Mouse (Mus musculus) gastrocnemius, adult 18-20 months (tissue): ENCODE data around the gene Rabac1. TPM values are rescaled to one million over a fixed set of nuclear protein-coding genes. Genes with fewer than 3 reads are reported as not detected.

Source experiments
- DNase-seq: peaks from one replicate; pipeline ENCODE4 v3.0.0; 2021; ENCODE audit warnings: low spot score
- total RNA-seq, 2 experiments: library from RNA; stranded (reverse); gene quantifications; 2 replicates each; pipeline ENCODE4 v1.2.3; 2021

Rabac1 gene
- total RNA-seq, 2 experiments from 2014 or later: 222 to 264 TPM

DNA sequence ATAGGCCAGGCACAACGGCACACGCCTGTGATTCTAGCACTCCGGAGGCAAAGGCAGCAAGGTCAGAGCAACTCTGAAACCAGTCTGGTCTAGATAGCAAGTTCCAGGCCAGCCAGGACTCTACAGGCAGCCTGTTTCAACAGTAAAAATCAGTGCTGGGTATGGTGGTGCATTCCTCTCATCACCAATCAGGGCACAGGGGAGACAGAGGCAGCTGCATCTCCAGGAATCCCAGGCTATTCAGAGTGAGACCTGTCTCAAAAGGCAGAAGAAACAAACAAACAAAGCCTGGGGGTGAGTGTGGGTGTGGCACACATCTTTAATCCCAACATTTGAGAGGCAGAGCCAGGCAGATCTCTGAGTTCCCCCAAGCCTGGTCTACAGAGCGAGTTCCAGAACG lies 10.8 kb upstream of the Rabac1 start:
- DNase-seq: no peak

DNA sequence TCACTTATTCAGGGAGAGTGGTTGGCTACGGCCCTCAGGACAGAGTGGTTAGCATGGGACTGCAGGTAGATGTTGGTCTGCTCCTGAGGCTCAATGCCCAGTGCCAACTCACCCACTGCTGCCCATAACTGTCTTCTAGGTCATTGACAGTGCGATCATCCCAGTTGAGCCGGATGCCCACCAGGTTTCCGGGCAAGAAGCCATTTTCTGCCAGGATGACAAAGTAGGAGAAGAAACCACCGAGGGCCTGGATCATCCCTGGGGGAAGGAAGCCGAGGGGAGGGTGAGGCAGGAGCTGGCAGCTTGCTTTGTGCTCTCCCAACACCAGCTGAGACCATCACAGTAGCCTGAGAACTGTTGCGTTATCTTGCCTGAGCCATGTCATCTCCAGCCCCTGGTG lies 7.9 kb upstream of the Rabac1 start:
- no peak for DNase-seq

GRCm38 (mm10) chr7:24978781-24979180 lies 6.2 kb upstream of the Rabac1 start:
- DNase-seq: no peak

DNA sequence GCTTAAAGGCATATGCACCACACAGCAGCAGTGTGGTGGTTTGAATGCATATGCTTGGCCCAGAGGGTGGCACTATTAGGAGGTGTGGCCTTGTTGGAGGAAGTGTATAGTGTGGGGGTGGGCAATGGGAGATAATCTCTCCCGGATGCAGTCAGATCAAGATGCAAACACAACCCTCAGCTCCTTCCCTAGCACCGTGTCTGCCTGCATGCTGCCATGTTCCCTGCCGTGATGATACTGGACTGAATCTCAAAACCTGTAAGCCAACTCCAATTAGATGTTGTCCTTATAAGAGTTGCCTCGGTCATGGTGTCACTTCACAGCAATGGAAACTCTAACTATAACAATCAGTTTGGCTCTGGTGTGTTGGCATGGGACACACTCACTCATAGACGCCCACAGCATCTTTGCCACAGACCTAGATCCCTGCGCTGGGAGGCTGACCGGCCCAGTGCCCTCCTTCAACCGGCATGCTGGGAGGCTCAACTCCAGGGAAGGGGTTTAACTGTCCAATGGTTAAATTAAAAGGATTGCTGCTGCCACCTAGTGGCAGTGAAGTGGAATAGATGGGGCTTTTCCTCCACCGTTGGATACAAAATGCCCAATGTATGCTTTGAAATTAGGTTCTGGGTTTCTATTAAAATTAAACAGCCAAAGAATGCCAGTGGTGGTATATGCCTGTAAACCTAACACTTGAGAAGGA lies 2.5 kb upstream of the Rabac1 start:
- peak; percentile 21 for DNase-seq

DNA sequence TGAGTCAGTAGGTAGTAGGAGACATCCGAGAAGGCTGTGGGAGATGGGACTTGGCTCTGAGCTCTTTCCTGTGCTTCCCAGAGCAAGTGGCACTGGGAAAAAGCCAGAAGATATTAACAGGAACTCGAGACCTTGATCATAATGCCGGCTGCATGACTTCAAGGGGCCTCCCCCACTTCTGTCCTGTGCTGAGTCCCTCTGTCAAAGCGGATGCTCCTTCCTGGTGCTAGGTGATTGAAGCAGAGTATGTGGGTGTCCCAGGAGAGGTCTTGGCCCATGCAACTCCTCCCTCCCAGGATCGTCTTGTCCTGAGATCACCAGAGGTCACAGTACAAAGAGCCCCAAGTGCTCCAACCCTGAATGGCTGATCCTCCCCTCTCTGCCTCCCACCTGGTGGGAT lies 1.3 kb upstream of the Rabac1 start:
- no peak for DNase-seq

DNA sequence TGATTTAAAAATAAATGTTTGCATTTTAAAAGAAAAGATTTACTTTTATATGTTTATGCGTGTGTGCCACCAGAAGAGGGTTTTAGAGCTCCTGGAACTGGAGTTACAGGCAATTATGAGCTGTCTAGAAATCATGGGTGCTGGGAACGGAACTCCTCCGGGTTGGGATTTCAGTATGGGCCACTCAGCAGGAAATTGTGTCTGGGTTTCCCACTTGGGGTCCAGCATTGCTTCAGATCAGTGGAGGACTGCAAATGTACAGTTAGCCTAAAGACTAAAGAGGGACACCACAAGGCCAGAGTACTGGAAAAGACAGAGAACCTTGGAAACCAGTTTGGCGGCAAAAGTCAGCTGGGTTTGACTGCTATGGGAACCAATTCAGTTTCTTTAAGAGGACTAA lies 654 bp upstream of the Rabac1 start:
- no peak for DNase-seq

- peak; percentile 20 for DNase-seq
Measured at GRCm38 (mm10) chr7:24971261-24971971, 1.1 kb downstream of the Rabac1 start.

GRCm38 (mm10) chr7:24970341-24970740 lies 2.2 kb downstream of the Rabac1 start:
- DNase-seq: no peak

DNA sequence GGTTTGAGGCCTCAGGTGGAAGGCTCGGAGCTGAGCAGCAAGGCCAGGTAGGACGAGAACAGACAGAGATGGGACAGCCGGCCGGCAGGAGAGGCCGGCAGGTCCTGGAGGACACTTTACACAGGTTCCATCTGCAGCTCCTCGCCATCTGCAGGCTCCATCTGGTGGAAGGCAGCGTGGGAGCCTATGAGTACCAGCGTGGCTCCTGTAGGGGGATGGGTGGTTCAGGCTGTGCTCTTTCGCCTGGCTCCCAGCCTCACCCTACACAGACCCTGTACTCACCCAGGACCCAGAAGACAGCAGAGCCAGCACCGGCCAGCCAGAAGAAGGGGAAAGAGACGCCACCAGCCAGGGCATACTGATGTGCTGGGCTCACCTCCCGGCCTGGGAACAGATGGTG lies 2.7 kb downstream of the Rabac1 start:
- DNase-seq: no peak

DNA sequence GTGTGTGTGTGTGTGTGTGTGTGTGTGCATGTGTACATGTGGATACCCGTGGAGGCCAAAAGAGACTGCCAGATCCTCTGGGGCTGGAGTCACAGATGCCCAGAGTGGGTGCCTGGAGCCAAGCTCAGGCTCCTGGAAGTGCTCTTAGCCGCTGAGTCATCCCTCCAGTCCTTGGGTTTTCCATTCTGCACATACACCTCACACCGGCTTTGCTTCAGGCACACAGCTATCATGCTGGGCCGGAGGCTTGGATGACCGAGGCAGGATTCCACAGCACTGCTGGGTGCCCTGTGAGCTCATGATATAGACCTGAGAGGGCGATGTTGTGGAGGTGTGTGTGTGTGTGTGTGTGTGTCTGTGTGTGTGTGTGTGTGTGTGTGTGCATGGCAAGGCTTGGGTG lies 4.1 kb downstream of the Rabac1 start:
- no peak for DNase-seq

DNA sequence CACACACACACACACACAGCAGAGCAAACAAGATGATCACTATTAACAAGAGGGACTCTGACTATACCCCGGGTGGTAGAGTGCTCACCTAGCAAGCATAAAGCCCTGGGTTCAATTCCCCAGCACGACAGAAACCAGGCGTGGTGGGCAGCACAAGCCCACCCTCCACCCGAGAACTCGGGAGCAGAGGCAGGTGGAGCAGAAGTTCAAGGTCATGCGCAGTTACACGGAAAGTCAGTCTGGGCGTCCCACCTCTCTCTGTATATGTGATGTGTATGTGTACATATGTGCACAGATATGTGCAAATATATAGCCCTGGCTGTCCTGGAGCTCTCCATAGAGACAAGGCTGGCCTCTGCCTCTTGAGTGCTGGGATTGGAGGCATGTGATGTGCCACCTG lies 4.6 kb downstream of the Rabac1 start:
- DNase-seq: no peak

GRCm38 (mm10) chr7:24964897-24965535 lies 7.5 kb downstream of the Rabac1 start:
- DNase-seq: peak; percentile 79

DNA sequence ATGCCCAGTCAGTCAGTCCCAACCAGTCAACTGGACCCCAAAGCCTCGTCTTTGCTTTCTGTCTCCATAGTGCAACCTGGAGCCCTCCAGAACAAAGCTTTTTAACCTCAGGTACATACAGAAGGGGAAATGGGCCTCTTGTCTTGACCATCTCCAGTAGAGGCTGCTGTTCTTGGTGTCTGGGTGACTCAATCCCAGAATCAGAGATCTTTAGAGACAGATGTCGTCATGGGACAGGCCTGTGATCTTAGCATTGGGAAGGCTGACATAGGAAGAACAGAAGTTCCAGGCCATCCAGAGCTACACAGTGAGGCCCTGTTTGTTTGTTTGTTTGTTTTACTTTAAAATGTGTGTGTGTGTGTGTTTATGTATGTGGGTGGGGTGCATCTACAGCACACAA lies 8.3 kb downstream of the Rabac1 start:
- DNase-seq: no peak

DNA sequence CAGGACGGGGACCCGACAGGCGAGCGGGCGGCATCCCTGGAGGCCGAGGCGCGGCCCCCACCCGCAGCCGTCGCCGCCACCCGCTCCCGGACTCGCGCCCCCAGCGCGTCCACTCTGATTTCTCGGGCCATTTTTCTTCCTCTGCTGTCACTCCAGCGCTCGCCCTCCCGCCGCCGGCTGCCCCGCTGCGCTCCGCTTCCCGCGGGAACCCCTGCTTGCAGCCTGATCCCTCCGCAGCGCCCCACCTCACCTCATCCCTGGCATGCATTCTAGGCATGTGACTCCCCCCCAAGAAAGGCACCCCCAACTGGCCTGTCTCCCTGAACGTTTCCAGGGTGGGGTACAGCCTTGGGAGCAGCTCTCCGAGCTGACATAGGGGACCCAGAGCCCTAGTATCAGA lies 17.3 kb downstream of the Rabac1 start:
- DNase-seq: no peak

DNA sequence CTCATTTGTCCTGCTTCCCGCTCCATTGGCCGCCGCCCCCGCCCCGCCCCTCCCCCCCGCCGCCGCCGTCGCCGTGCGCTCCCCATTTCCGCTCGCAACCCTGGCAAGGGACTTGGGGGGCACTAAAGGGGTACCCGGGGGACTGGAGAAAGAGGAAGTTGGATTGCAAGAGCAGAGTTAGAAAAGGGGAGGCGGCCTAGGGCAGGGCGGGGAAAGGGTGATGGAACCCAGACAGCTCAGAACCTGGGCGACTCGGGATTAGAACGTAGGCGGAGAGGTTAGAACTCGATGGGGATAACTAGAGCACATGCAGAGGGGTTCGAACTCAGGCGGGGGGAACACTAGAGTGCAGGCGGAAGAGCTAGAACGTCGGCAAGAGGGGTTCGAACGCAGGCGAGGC lies 18.1 kb downstream of the Rabac1 start:
- no peak for DNase-seq

- DNase-seq: no peak
Measured at GRCm38 (mm10) chr7:24953966-24954365, 18.6 kb downstream of the Rabac1 start.

GRCm38 (mm10) chr7:24949958-24950623 lies 22.5 kb downstream of the Rabac1 start:
- peak; percentile 63 for DNase-seq

GRCm38 (mm10) chr7:24948774-24949173 lies 23.8 kb downstream of the Rabac1 start:
- no peak for DNase-seq

GRCm38 (mm10) chr7:24947316-24948048 lies 25.1 kb downstream of the Rabac1 start:
- DNase-seq: no peak

- no peak for DNase-seq
Measured at GRCm38 (mm10) chr7:24944257-24944950, 28.1 kb downstream of the Rabac1 start, which contains the start of gene Gm4881. Gene Gm4881, minus strand, starts transcription at chr7:24944494.

DNA sequence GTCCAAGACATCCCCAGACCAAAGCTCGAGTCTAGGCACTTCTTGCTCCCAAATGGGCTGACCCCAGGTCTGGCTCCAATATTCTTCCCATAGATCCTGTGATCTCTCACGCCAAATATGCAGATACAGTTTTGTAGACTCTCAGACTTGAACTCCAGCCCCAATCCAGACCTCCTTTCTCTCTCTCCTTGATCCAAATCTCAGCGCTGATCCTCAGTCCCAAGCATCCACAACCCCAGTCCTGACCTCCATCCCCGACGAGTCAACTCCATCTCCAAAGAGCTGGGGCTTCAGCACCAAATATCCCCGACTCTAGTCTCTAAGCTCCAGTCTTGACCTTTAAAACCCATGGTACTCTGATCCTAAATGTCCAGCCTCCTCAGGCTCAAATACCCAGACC lies 28.9 kb downstream of the Rabac1 start:
- no peak for DNase-seq
